Mouse (Mus musculus) E14TG2a.4 (cell line): ENCODE results near the gene Gm21961.
"Not testable (repeated sequence)": the region's sequence is repeated elsewhere in the genome, so short reads cannot be mapped to it uniquely, and the experiment has no call there.

ENCODE experiments used
- H3K27me3 ChIP-seq: 2 replicates; pipeline ENCODE4 v1.6.1; 2014; ENCODE audit warnings: low read length, control low read depth; ENCODE audit not compliant: insufficient read depth
- H3K36me3 ChIP-seq: 2 replicates; pipeline ENCODE4 v1.6.1; 2014; ENCODE audit warnings: low read length, control low read depth; ENCODE audit not compliant: insufficient read depth
- H3K4me1 ChIP-seq: replicated peaks from 2 replicates; pipeline ENCODE4 v1.6.1; 2014; ENCODE audit warnings: low read depth, low read length, control low read depth
- H3K4me3 ChIP-seq: replicated peaks from 2 replicates; pipeline ENCODE4 v1.5.1; 2014; ENCODE audit warnings: mild to moderate bottlenecking, low read length
- H3K9me3 ChIP-seq: 2 replicates; pipeline ENCODE4 v1.6.1; 2014; ENCODE audit warnings: low read length, control low read depth
- CTCF ChIP-seq: conservative IDR thresholded peaks from 2 replicates; pipeline ENCODE4 v1.5.1; 2014; ENCODE audit warnings: low read length
- NANOG ChIP-seq: IDR thresholded peaks from 2 replicates; pipeline ENCODE4 v1.6.1; 2014; ENCODE audit warnings: borderline replicate concordance, low read length, mixed read lengths
- POU5F1 ChIP-seq: IDR thresholded peaks from 2 replicates; pipeline ENCODE4 v1.6.1; 2014; ENCODE audit warnings: low read length, borderline replicate concordance

Gm21961 gene

GRCm38 (mm10) chr15:65014804-65015203 lies at the start of gene Gm21961:
Gm21961 (minus strand) TSS chr15:65014904.
- Histone ChIP-seq H3K4me3 (no peak within 1 kb of the TSS), H3K27me3 (no peaks in the 10 kb centered on the region), H3K4me1 (no peaks in the 10 kb centered on the region), H3K36me3 (no peaks in the 10 kb centered on the region), H3K9me3 (no peaks in the 10 kb centered on the region)
- TF ChIP-seq NANOG (no peak), POU5F1 (no peak)

DNA sequence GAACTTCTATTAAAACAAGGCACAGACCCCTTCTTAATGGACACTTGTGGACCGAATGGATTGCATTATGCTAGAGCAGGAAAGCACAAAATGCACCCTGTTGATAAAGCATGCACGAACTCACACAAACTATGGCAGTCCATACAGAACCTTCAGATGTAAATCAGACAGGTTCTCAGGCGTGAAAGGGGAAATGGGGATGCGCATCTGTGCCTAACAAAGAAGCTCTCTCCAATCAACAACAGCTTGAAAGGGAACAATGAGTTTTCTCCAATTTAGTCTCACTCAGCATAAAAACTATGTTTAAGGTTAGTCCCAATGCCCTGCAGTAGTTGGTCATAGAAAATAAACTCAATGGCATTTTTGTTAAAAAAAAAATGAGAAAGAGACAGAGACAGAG lies 27.3 kb upstream of the Gm21961 start:
- Histone ChIP-seq H3K36me3 (no peaks in the 10 kb centered on the region), H3K4me3 (no peak overlapping the region), H3K27me3 (no peaks in the 10 kb centered on the region), H3K9me3 (no peaks in the 10 kb centered on the region), H3K4me1 (peaks cover 16% of the 10 kb centered on the region)
- TF ChIP-seq NANOG = peak; percentile 88
- no peak for TF ChIP-seq CTCF
- TF ChIP-seq POU5F1 = peak; percentile 56; the same call in 1 of the 2 replicates

DNA sequence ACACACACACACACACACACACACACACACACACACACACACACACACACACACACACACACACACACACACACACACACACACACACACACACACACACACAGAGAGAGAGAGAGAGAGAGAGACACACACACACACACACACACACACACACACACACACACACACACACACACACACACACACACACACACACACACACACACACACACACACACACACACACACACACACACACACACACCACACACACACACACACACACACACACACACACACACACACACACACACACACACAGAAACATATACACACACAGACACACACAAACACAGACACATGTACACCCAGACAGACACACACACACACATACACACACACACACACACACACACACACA lies 24.5 kb upstream of the Gm21961 start:
- H3K4me1 ChIP-seq = peaks cover 16% of the 10 kb centered on the region
- H3K9me3 ChIP-seq, H3K27me3 ChIP-seq, H3K4me3 ChIP-seq, H3K36me3 ChIP-seq: not testable (repeated sequence)

DNA sequence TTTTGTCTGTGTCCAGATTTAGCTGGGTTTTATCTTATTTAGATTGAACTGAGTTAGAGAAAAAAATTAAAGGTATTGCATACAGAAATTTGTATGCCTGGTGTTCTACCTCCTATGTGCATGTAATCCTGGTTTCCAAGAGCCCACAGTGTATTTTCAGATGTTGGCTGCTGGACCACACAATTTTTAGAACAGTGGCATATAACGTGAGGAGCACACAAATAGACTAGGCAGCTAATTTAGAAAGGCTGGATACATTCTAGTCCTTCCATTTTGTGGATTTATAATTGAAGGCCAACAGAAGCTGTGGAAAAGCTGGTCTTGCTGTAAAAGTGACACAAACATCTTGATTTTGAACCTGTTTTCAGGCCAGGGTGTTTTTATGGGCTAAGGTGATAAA lies 3.3 kb upstream of the Gm21961 start:
- H3K27me3 ChIP-seq = no peaks in the 10 kb centered on the region
- TF ChIP-seq POU5F1 = no peak
- no peak for TF ChIP-seq NANOG
- no peak for TF ChIP-seq CTCF
- H3K36me3 ChIP-seq = no peaks in the 10 kb centered on the region
- H3K4me1 ChIP-seq = no peaks in the 10 kb centered on the region
- H3K9me3 ChIP-seq = no peaks in the 10 kb centered on the region
- H3K4me3 ChIP-seq = no peak overlapping the region

- no peaks in the 10 kb centered on the region for H3K9me3 ChIP-seq
- TF ChIP-seq POU5F1 (no peak), CTCF (no peak), NANOG (no peak)
- H3K36me3 ChIP-seq = no peaks in the 10 kb centered on the region
- H3K4me1 ChIP-seq = no peaks in the 10 kb centered on the region
- no peaks in the 10 kb centered on the region for H3K27me3 ChIP-seq
- no peak overlapping the region for H3K4me3 ChIP-seq
Observed at GRCm38 (mm10) chr15:65006177-65006576, 8.5 kb downstream of the Gm21961 start.

DNA sequence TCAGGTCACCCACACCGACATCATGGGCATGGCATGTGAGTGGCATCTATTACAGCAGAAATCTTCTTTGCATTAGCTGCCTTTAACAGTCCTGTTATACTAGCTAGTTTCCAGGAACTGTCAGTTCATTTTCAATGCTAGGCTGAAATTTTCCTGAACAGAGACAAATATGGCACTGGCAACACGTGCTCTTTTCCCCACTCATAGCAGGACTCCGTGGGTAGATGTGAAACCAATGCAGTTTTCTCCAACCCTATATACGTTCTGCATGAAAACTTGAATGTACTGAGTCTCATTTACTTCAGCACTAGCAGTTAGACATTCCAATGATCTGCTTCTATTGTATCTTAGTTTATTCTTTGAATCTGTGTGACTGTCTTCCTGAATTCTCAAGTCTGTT lies 20.2 kb downstream of the Gm21961 start:
- H3K4me3 ChIP-seq = no peak overlapping the region
- no peak for TF ChIP-seq NANOG
- no peak for TF ChIP-seq CTCF
- no peak for TF ChIP-seq POU5F1
- no peaks in the 10 kb centered on the region for H3K36me3 ChIP-seq
- no peaks in the 10 kb centered on the region for H3K9me3 ChIP-seq
- H3K27me3 ChIP-seq = no peaks in the 10 kb centered on the region
- no peaks in the 10 kb centered on the region for H3K4me1 ChIP-seq

- TF ChIP-seq CTCF = no peak
- no peak for TF ChIP-seq NANOG
- Histone ChIP-seq H3K9me3 (no peaks in the 10 kb centered on the region), H3K36me3 (no peaks in the 10 kb centered on the region), H3K4me3 (no peak overlapping the region), H3K27me3 (no peaks in the 10 kb centered on the region), H3K4me1 (no peaks in the 10 kb centered on the region)
Observed at GRCm38 (mm10) chr15:64979976-64980375, 34.7 kb downstream of the Gm21961 start.

DNA sequence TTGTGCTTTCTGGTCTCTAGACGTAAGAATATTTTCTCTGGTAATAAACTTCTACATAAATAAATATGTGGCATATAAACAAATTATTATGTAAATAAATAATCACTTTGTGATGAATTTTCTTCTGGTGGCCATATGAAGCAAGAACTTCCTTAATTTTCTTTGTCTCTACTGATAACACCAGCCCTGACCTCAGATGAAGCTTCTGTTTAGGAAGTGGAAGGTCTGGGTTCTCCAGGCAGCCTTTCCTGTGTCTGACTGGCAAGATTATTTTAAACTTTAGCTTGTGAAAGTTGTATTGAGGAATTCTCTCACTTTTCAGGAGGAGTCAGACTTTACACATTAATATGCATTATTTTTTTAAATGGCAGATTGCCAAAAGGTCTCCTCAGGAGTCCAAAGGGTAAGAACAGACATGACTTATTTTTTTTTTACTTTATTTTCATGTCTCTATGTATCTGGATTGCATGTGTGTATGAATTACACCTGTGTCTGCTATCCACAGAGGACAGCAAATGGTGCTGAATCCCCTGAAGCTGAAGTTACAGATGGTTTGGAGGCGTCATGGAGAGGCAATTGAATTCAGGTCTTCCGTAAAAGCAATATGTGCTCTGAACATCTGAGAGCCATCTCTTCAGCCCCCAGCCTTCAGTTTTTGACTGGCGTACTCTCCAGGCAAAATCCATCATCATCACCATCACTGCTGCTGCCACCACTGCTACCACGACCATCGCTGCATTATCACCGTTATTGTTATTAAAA lies 38.5 kb downstream of the Gm21961 start:
- no peaks in the 10 kb centered on the region for H3K4me1 ChIP-seq
- H3K4me3 ChIP-seq = no peak overlapping the region
- H3K36me3 ChIP-seq = no peaks in the 10 kb centered on the region
- no peaks in the 10 kb centered on the region for H3K27me3 ChIP-seq
- H3K9me3 ChIP-seq = no peaks in the 10 kb centered on the region
- TF ChIP-seq CTCF = no peak
- TF ChIP-seq POU5F1 = no peak
- TF ChIP-seq NANOG = no peak
